Comparison of ENCODE assay signal across 8 mouse cellular contexts in the genomic region with DNA sequence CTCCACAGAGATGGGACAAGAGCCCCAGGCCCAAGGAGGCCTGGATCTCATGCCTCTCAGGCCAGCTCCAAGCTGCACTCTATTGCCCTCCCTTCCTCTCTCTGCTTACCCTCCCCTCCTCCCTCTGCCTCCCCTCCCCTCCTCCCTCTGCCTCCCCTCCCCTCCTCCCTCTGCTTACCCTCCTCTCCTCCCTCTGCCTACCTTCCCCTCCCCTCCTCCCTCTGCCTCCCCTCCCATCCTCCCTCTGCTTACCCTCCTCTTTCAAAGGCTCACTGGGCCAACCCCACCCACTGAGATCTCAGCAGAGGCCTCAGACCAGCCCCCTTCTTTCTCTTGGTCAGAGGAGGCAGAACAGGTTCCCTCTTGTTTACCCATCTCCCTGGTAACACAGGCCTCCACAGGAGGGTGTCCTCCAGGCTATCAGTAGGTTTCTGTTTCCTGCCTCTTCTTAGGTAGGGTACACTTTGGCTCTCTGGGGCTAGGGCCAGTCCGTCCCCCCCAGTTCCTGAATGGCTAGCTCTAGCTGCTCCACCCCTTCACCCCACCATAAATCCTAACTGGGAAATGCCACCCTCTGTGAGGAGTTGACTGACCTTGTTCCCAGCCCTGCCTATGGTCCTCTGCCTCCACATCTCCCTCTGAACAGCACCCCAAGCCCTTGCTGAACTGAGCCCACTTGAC. TPM values are rescaled to one million over a fixed set of nuclear protein-coding genes. Genes with fewer than 3 reads are reported as not detected.
DNase-seq lines count a peak whose midpoint lies in the region; ATAC-seq and TF ChIP-seq lines count a peak whose summit lies in the region.

No protein-coding gene starts in this region.

- no peak for TF ChIP-seq CTCF in Patski (IDR thresholded peaks at IDR 0.05)

- CTCF ChIA-PET in Patski (lab: Charles Lee): interaction anchor here (0.7 kb wide), 1 partner anchor 124 kb away, joined by 3 read pairs; no protein-coding TSS in a partner anchor

- peaks cover 17% of the 10 kb centered on the region for H3K36me3 ChIP-seq in intestine, embryonic 14.5 days (ENCODE audit: control insufficient read depth, insufficient read depth, low read length)
- H3K36me3 ChIP-seq in stomach, embryonic 16.5 days (ENCODE audit: control insufficient read depth, insufficient read depth, low read length): no peaks in the 10 kb centered on the region

- peaks cover 17% of the 10 kb centered on the region for H3K4me1 ChIP-seq in intestine, embryonic 14.5 days (replicated peaks; ENCODE audit: control insufficient read depth, insufficient read depth, low read length)
- H3K4me1 ChIP-seq in stomach, embryonic 16.5 days (ENCODE audit: control insufficient read depth, insufficient read depth, low read length): peaks cover 21% of the 10 kb centered on the region

- no peak overlapping the region for H3K4me2 ChIP-seq in intestine, embryonic 14.5 days (ENCODE audit: low read length)
- 0 out of 2 replicates have a peak overlapping the region, but pooled peaks have one; percentile 9 for H3K4me2 ChIP-seq in stomach, embryonic 16.5 days (ENCODE audit: low read depth, low read length)

- no peak overlapping the region for H3K9ac ChIP-seq in intestine, embryonic 14.5 days (ENCODE audit: low read length)
- H3K9ac ChIP-seq in stomach, embryonic 16.5 days (ENCODE audit: low read length): peak overlapping the region; percentile 26; the same call in 1 of the 2 replicates

- H3K27ac ChIP-seq in intestine, embryonic 14.5 days (ENCODE audit: low read depth): peak overlapping the region; percentile 76
- peak overlapping the region; percentile 94 for H3K27ac ChIP-seq in stomach, embryonic 16.5 days (ENCODE audit: low read length)

- no peaks in the 10 kb centered on the region for H3K27me3 ChIP-seq in Patski
- H3K27me3 ChIP-seq in intestine, embryonic 14.5 days (replicated peaks; ENCODE audit: control insufficient read depth, insufficient read depth, low read length): no peaks in the 10 kb centered on the region
- H3K27me3 ChIP-seq in stomach, embryonic 16.5 days (ENCODE audit: control insufficient read depth, insufficient read depth, low read length): no peaks in the 10 kb centered on the region

- peak; percentile 45 for ATAC-seq in CD4-positive, CD25-positive, alpha-beta regulatory T cell, adult 4 months
- ATAC-seq in Patski: peak; percentile 78
- ATAC-seq in intestine, embryonic 14.5 days (replicated peaks; ENCODE audit: low FRiP score, low TSS enrichment, low read depth): peak; percentile 85
- peak; percentile 94 for ATAC-seq in stomach, embryonic 16.5 days (ENCODE audit: insufficient read depth, low FRiP score)

- WGBS in intestine, embryonic 14.5 days: 35% methylated on average over 1 of the region's 1 CpGs
- WGBS in stomach, embryonic 16.5 days: 32% methylated on average over 1 of the region's 1 CpGs

- no peaks in the 10 kb centered on the region for H3K9me3 ChIP-seq in intestine, embryonic 14.5 days (ENCODE audit: control insufficient read depth, low read length)
- no peaks in the 10 kb centered on the region for H3K9me3 ChIP-seq in stomach, embryonic 16.5 days (replicated peaks; ENCODE audit: control insufficient read depth, low read length)

- no peak overlapping the region for H3K4me3 ChIP-seq in intestine, embryonic 14.5 days (ENCODE audit: low read depth, low read length)
- H3K4me3 ChIP-seq in stomach, embryonic 16.5 days (replicated peaks; ENCODE audit: low read length): no peak overlapping the region

- in situ Hi-C loops in Patski (cut with MboI; ENCODE audit: low pct_unique_long_range_greater_than_20kb): loop anchor here (5.0 kb wide), 2 partner anchors 77 to 112 kb away; no protein-coding TSS in a partner anchor

- no peak for DNase-seq in Patski (ENCODE audit: low read depth, low spot score)
- no peak for DNase-seq in intestine, embryonic 14.5 days (ENCODE audit: low spot score)
- DNase-seq in lung, adult 18-20 months: peak; percentile 82 to 91
- no peak for DNase-seq in frontal cortex, postnatal 14 days (ENCODE audit: low spot score in 2 of 2)
- DNase-seq in spleen, postnatal 36 days (ENCODE audit: low spot score in 2 of 2): no peak
- no peak for DNase-seq in cerebellum, adult 11 months

- POLR2A ChIA-PET in Patski (lab: Charles Lee): no interaction called here

RNA-seq across cellular contexts. Expression of a gene that starts 17.7 kb away (rescaled TPM):
- polyA plus RNA-seq in CD4-positive, CD25-positive, alpha-beta regulatory T cell, adult 4 months (2017; shearing (Covaris generic)): 10 to 100 TPM; 61.1 to 95.4 TPM
- polyA plus RNA-seq in Patski (2021): 17.8 TPM
- polyA plus RNA-seq in intestine, embryonic 14.5 days (2014; fragmentation: Nextera tagmentation; extraction: Ambion mirVana): 21.5 and 25.0 TPM in 2 replicates
- polyA plus RNA-seq in stomach, embryonic 16.5 days (2015; fragmentation: Nextera tagmentation; extraction: Ambion mirVana): 25.7 and 27.3 TPM in 2 replicates

RNA-seq across cellular contexts. Expression of a gene that starts 20.5 kb away (rescaled TPM):
- polyA plus RNA-seq in CD4-positive, CD25-positive, alpha-beta regulatory T cell, adult 4 months (2017; shearing (Covaris generic)): 100 to 1,000 TPM; 149 to 151 TPM
- 99.7 TPM for polyA plus RNA-seq in Patski (2021)
- polyA plus RNA-seq in intestine, embryonic 14.5 days (2014; fragmentation: Nextera tagmentation; extraction: Ambion mirVana): 450 and 457 TPM in 2 replicates
- polyA plus RNA-seq in stomach, embryonic 16.5 days (2015; fragmentation: Nextera tagmentation; extraction: Ambion mirVana): 334 and 340 TPM in 2 replicates

RNA-seq across cellular contexts. Expression of a gene that starts 47.2 kb away (rescaled TPM):
- polyA plus RNA-seq in CD4-positive, CD25-positive, alpha-beta regulatory T cell, adult 4 months (2017; shearing (Covaris generic)): not detected
- 1.5 TPM for polyA plus RNA-seq in Patski (2021)
- 0.22 and 0.24 TPM in 2 replicates for polyA plus RNA-seq in intestine, embryonic 14.5 days (2014; fragmentation: Nextera tagmentation; extraction: Ambion mirVana)
- polyA plus RNA-seq in stomach, embryonic 16.5 days (2015; fragmentation: Nextera tagmentation; extraction: Ambion mirVana): 0.21 and 0.24 TPM in 2 replicates

RNA-seq across cellular contexts. Expression of a gene that starts 48.0 kb away (rescaled TPM):
- not detected for polyA plus RNA-seq in CD4-positive, CD25-positive, alpha-beta regulatory T cell, adult 4 months (2017; shearing (Covaris generic))
- 20.0 TPM for polyA plus RNA-seq in Patski (2021)
- polyA plus RNA-seq in intestine, embryonic 14.5 days (2014; fragmentation: Nextera tagmentation; extraction: Ambion mirVana): 3.4 and 4.4 TPM in 2 replicates
- 5.1 and 7.7 TPM in 2 replicates for polyA plus RNA-seq in stomach, embryonic 16.5 days (2015; fragmentation: Nextera tagmentation; extraction: Ambion mirVana)

Comparison
In these comparisons a context has a peak if more than half of its experiments do, and no peak if none do; other contexts are left out.
1. DNase-seq: peak in lung, adult 18-20 months (2 of 2); none in Patski (single experiment), intestine, embryonic 14.5 days (single experiment), frontal cortex, postnatal 14 days (0 of 2), spleen, postnatal 36 days (0 of 2) and cerebellum, adult 11 months (single experiment).
2. Peak in every context shown above with its lines, with median percentiles within 50 percentile points of each other: ATAC-seq.